Mouse (Mus musculus): ENCODE results near the gene Urgcp. TPM values are rescaled to one million over a fixed set of nuclear protein-coding genes. Genes with fewer than 3 reads are reported as not detected.

The Urgcp gene
- polyA plus RNA-seq, 1 experiment from 2014 or later = 24.6 TPM

- no peak overlapping the region for H3K4me3 ChIP-seq
- no peaks in the 10 kb centered on the region for H3K27me3 ChIP-seq (replicated peaks)
- no peak for ATAC-seq (ENCODE audit: low FRiP score, low read depth)
- 93% methylated on average over 6 of the region's 6 CpGs for WGBS
- no peak overlapping the region for H3K9ac ChIP-seq
- H3K9me3 ChIP-seq = no peaks in the 10 kb centered on the region
- peaks cover 7% of the 10 kb centered on the region; the same call in 1 of the 2 replicates for H3K36me3 ChIP-seq
- no peak overlapping the region for H3K4me2 ChIP-seq (replicated peaks)
- H3K4me1 ChIP-seq = no peaks in the 10 kb centered on the region
- no peak overlapping the region for H3K27ac ChIP-seq
Measured at GRCm38 (mm10) chr11:5780035-5780499, 17.9 kb upstream of the Urgcp start.

- Histone ChIP-seq H3K4me2 (replicated peaks) (no peak overlapping the region), H3K27ac (no peak overlapping the region), H3K9me3 (no peaks in the 10 kb centered on the region), H3K4me1 (no peaks in the 10 kb centered on the region), H3K9ac (no peak overlapping the region), H3K27me3 (replicated peaks) (no peaks in the 10 kb centered on the region), H3K36me3 (peaks cover 7% of the 10 kb centered on the region; the same call in 1 of the 2 replicates), H3K4me3 (no peak overlapping the region)
- ATAC-seq (ENCODE audit: low FRiP score, low read depth) = no peak
- WGBS = 75% methylated on average over 2 of the region's 2 CpGs
Measured at GRCm38 (mm10) chr11:5778481-5778880, 16.3 kb upstream of the Urgcp start.

GRCm38 (mm10) chr11:5766019-5766418 is 3.8 kb upstream of the Urgcp start:
- Histone ChIP-seq H3K9ac (no peak overlapping the region), H3K27ac (no peak overlapping the region), H3K27me3 (replicated peaks) (no peaks in the 10 kb centered on the region), H3K9me3 (no peaks in the 10 kb centered on the region), H3K36me3 (peaks cover 12% of the 10 kb centered on the region), H3K4me3 (no peak overlapping the region), H3K4me2 (replicated peaks) (no peak overlapping the region), H3K4me1 (peaks cover 4% of the 10 kb centered on the region; the same call in 1 of the 2 replicates)
- 91% methylated on average over 6 of the region's 6 CpGs for WGBS
- no peak for ATAC-seq (ENCODE audit: low FRiP score, low read depth)

- Histone ChIP-seq H3K9ac (peak overlapping the region; percentile 35; the same call in 1 of the 2 replicates), H3K36me3 (no peaks in the 10 kb centered on the region), H3K9me3 (no peaks in the 10 kb centered on the region), H3K27me3 (replicated peaks) (no peaks in the 10 kb centered on the region), H3K27ac (no peak overlapping the region), H3K4me1 (peaks cover 11% of the 10 kb centered on the region), H3K4me2 (replicated peaks) (peak overlapping the region; percentile 79), H3K4me3 (peak overlapping the region; percentile 73)
- ATAC-seq (ENCODE audit: low FRiP score, low read depth) = peak; percentile 57; the same call in 1 of the 2 replicates
- WGBS = 20% methylated on average over 6 of the region's 6 CpGs
Measured at GRCm38 (mm10) chr11:5762633-5762982, 432 bp upstream of the Urgcp start.

- no peak for ATAC-seq (ENCODE audit: low FRiP score, low read depth)
- Histone ChIP-seq H3K9me3 (peaks cover 5% of the 10 kb centered on the region; the same call in 1 of the 2 replicates), H3K4me2 (replicated peaks) (no peak overlapping the region), H3K4me1 (no peaks in the 10 kb centered on the region), H3K27me3 (replicated peaks) (no peaks in the 10 kb centered on the region), H3K36me3 (peaks cover 14% of the 10 kb centered on the region; the same call in 1 of the 2 replicates), H3K4me3 (no peak overlapping the region), H3K9ac (no peak overlapping the region), H3K27ac (no peak overlapping the region)
- WGBS = 85% methylated on average over 2 of the region's 2 CpGs
Measured at GRCm38 (mm10) chr11:5753755-5754154, 8.4 kb downstream of the Urgcp start.

GRCm38 (mm10) chr11:5744951-5745350 is 17.2 kb downstream of the Urgcp start:
- Histone ChIP-seq H3K4me1 (peaks cover 3% of the 10 kb centered on the region), H3K27ac (no peak overlapping the region), H3K9ac (no peak overlapping the region), H3K36me3 (0 out of 2 replicates have a peak, but pooled peaks cover 6% of the 10 kb centered on the region), H3K9me3 (no peaks in the 10 kb centered on the region), H3K4me2 (replicated peaks) (no peak overlapping the region), H3K4me3 (no peak overlapping the region), H3K27me3 (replicated peaks) (no peaks in the 10 kb centered on the region)
- no peak for ATAC-seq (ENCODE audit: low FRiP score, low read depth)
- 83% methylated on average over 2 of the region's 2 CpGs for WGBS

- no peaks in the 10 kb centered on the region for H3K36me3 ChIP-seq
- no peak overlapping the region for H3K9ac ChIP-seq
- H3K4me1 ChIP-seq = peaks cover 3% of the 10 kb centered on the region
- H3K4me3 ChIP-seq = no peak overlapping the region
- no peak overlapping the region for H3K27ac ChIP-seq
- WGBS = 82% methylated on average over 7 of the region's 7 CpGs
- H3K4me2 ChIP-seq (replicated peaks) = no peak overlapping the region
- ATAC-seq (ENCODE audit: low FRiP score, low read depth) = no peak
- H3K9me3 ChIP-seq = no peaks in the 10 kb centered on the region
- H3K27me3 ChIP-seq (replicated peaks) = no peaks in the 10 kb centered on the region
Measured at GRCm38 (mm10) chr11:5742106-5742505, 20.1 kb downstream of the Urgcp start.

- no peaks in the 10 kb centered on the region for H3K9me3 ChIP-seq
- peak overlapping the region; percentile 84 for H3K4me3 ChIP-seq
- ATAC-seq (ENCODE audit: low FRiP score, low read depth) = peak; percentile 88
- no peak overlapping the region for H3K27ac ChIP-seq
- H3K4me1 ChIP-seq = peaks cover 3% of the 10 kb centered on the region
- 1% methylated on average over 42 of the region's 50 CpGs for WGBS
- peak overlapping the region; percentile 98 for H3K4me2 ChIP-seq (replicated peaks)
- H3K36me3 ChIP-seq = no peaks in the 10 kb centered on the region
- no peaks in the 10 kb centered on the region for H3K27me3 ChIP-seq (replicated peaks)
- peak overlapping the region; percentile 96 for H3K9ac ChIP-seq
Measured at GRCm38 (mm10) chr11:5740965-5741627, 21.1 kb downstream of the Urgcp start.

- peak; percentile 57 for ATAC-seq (ENCODE audit: low FRiP score, low read depth)
Measured at GRCm38 (mm10) chr11:5740599-5740964, 21.6 kb downstream of the Urgcp start.

GRCm38 (mm10) chr11:5739846-5740245 is 22.3 kb downstream of the Urgcp start:
- H3K4me3 ChIP-seq = no peak overlapping the region
- no peak overlapping the region for H3K9ac ChIP-seq
- H3K36me3 ChIP-seq = no peaks in the 10 kb centered on the region
- no peak overlapping the region for H3K27ac ChIP-seq
- WGBS = 72% methylated on average over 3 of the region's 3 CpGs
- H3K27me3 ChIP-seq (replicated peaks) = no peaks in the 10 kb centered on the region
- H3K4me2 ChIP-seq (replicated peaks) = peak overlapping the region; percentile 25; the same call in 1 of the 2 replicates
- no peak for ATAC-seq (ENCODE audit: low FRiP score, low read depth)
- H3K4me1 ChIP-seq = peaks cover 3% of the 10 kb centered on the region
- H3K9me3 ChIP-seq = no peaks in the 10 kb centered on the region

More at GRCm38 (mm10) chr11:5740599-5740964, 21.6 kb downstream of the Urgcp start:
- H3K4me3 ChIP-seq = peak overlapping the region; percentile 84
- no peaks in the 10 kb centered on the region for H3K36me3 ChIP-seq
- H3K27ac ChIP-seq = no peak overlapping the region
- H3K9ac ChIP-seq = peak overlapping the region; percentile 96
- WGBS = 2% methylated on average over 26 of the region's 26 CpGs
- H3K27me3 ChIP-seq (replicated peaks) = no peaks in the 10 kb centered on the region
- peaks cover 3% of the 10 kb centered on the region for H3K4me1 ChIP-seq
- peak overlapping the region; percentile 98 for H3K4me2 ChIP-seq (replicated peaks)
- H3K9me3 ChIP-seq = no peaks in the 10 kb centered on the region

- 70% methylated on average over 5 of the region's 5 CpGs for WGBS
- Histone ChIP-seq H3K9me3 (no peaks in the 10 kb centered on the region), H3K4me1 (peaks cover 3% of the 10 kb centered on the region), H3K36me3 (no peaks in the 10 kb centered on the region), H3K27ac (no peak overlapping the region), H3K27me3 (replicated peaks) (no peaks in the 10 kb centered on the region), H3K4me2 (replicated peaks) (no peak overlapping the region), H3K4me3 (no peak overlapping the region), H3K9ac (no peak overlapping the region)
- no peak for ATAC-seq (ENCODE audit: low FRiP score, low read depth)
Measured at GRCm38 (mm10) chr11:5738888-5739632, 23.1 kb downstream of the Urgcp start.

- Histone ChIP-seq H3K4me1 (peaks cover 8% of the 10 kb centered on the region), H3K27me3 (replicated peaks) (no peaks in the 10 kb centered on the region), H3K27ac (no peak overlapping the region), H3K4me3 (no peak overlapping the region), H3K9me3 (no peaks in the 10 kb centered on the region), H3K4me2 (replicated peaks) (no peak overlapping the region), H3K9ac (no peak overlapping the region), H3K36me3 (no peaks in the 10 kb centered on the region)
- no peak for ATAC-seq (ENCODE audit: low FRiP score, low read depth)
- 89% methylated on average over 5 of the region's 5 CpGs for WGBS
Measured at GRCm38 (mm10) chr11:5737137-5737536, 25.0 kb downstream of the Urgcp start.

All from neural tube, embryonic 12.5 days (tissue).